Mouse (Mus musculus) neural tube, embryonic 11.5 days (tissue): ENCODE data around the gene Nwd1. TPM values are rescaled to one million over a fixed set of nuclear protein-coding genes. Genes with fewer than 3 reads are reported as not detected.
"Not testable (repeated sequence)": the region's sequence is repeated elsewhere in the genome, so short reads cannot be mapped to it uniquely, and the experiment has no call there.

Experiments
- ATAC-seq: fragments of 200-750 bp; cut with Nextera tagmentation; 2 replicates; pipeline ENCODE4 v1.8.0; 2017; ENCODE audit warnings: moderate number of reproducible peaks, mild to moderate bottlenecking, moderate TSS enrichment, moderate library complexity; ENCODE audit not compliant: insufficient read depth, low FRiP score, low TSS enrichment
- DNase-seq: peaks from one replicate; pipeline ENCODE4 v3.0.0-alpha.2; 2015; ENCODE audit warnings: low spot score
- H3K27ac ChIP-seq: fragments of 300-500 bp; sonication (generic); 2 replicates; pipeline ENCODE4 v1.5.1; 2014; ENCODE audit warnings: low read depth, mild to moderate bottlenecking, low read length
- H3K27me3 ChIP-seq: fragments of 300-500 bp; sonication (generic); 2 replicates; pipeline ENCODE4 v1.6.1; 2014; ENCODE audit warnings: mild to moderate bottlenecking, low read length, mixed read lengths; ENCODE audit not compliant: control insufficient read depth, insufficient read depth
- H3K36me3 ChIP-seq: fragments of 300-500 bp; sonication (generic); 2 replicates; pipeline ENCODE4 v1.6.1; 2014; ENCODE audit warnings: mild to moderate bottlenecking, low read length, moderate library complexity, mixed read lengths; ENCODE audit not compliant: control insufficient read depth, insufficient read depth
- H3K4me1 ChIP-seq: fragments of 300-500 bp; sonication (generic); 2 replicates; pipeline ENCODE4 v1.6.1; 2014; ENCODE audit warnings: low read length, mixed read lengths; ENCODE audit not compliant: control insufficient read depth, insufficient read depth
- H3K4me2 ChIP-seq: fragments of 300-500 bp; sonication (generic); 2 replicates; pipeline ENCODE4 v1.6.1; 2014; ENCODE audit warnings: low read depth, mild to moderate bottlenecking, moderate library complexity
- H3K4me3 ChIP-seq: fragments of 300-500 bp; sonication (generic); 2 replicates; pipeline ENCODE4 v1.5.1; 2014; ENCODE audit warnings: low read depth, low read length
- H3K9ac ChIP-seq: fragments of 300-500 bp; sonication (generic); 2 replicates; pipeline ENCODE4 v1.6.1; 2014; ENCODE audit warnings: mild to moderate bottlenecking, low read length
- H3K9me3 ChIP-seq: fragments of 300-500 bp; sonication (generic); 2 replicates; pipeline ENCODE4 v1.6.1; 2016; ENCODE audit warnings: low read length; ENCODE audit not compliant: control insufficient read depth
- WGBS: fragments of 180-500 bp; shearing (Covaris S2); extraction: QIAGEN DNeasy Blood & Tissue Kit; methylation state at CpG from one replicate; pipeline ENCODE4 v1.1.7; 2014; 5-methylcytosine and 5-hydroxymethylcytosine counted together
- polyA plus RNA-seq: library from polyadenylated mRNA; unstranded; fragments of >200 nt; fragmentation: Nextera tagmentation; extraction: Ambion mirVana; gene quantifications from 2 replicates; pipeline ENCODE4 v1.2.1, GENCODE M21; 2014

Gene Nwd1
- polyA plus RNA-seq, 1 experiment from 2014 or later = 0.12 TPM

DNA sequence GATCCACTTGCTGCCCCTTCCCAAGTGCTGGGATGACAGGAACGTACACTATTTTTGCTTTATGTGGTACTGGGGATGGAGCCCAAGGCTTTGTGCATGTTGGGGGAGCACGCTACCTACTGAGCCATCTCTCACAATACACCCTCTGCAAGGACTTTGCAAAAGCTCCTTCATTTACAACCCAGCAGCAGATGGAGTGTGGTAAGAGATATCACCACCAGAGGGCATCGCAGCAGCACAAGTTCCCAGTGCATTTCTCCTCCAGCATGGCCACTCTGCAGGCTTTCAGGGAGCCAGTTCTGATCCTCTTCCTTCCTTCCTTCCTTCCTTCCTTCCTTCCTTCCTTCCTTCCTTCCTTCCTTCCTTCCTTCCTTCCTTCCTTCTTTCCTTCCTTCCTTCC is 33.6 kb downstream of the Nwd1 start:
- ATAC-seq = no peak
- Histone ChIP-seq H3K36me3 (no peaks in the 10 kb centered on the region), H3K4me1 (no peaks in the 10 kb centered on the region), H3K4me2 (no peak overlapping the region), H3K9me3 (no peaks in the 10 kb centered on the region), H3K9ac (no peak overlapping the region), H3K4me3 (no peak overlapping the region), H3K27ac (no peak overlapping the region), H3K27me3 (no peaks in the 10 kb centered on the region)
- 10% methylated on average over 3 of the region's 3 CpGs for WGBS
- DNase-seq = peak; percentile 68

DNA sequence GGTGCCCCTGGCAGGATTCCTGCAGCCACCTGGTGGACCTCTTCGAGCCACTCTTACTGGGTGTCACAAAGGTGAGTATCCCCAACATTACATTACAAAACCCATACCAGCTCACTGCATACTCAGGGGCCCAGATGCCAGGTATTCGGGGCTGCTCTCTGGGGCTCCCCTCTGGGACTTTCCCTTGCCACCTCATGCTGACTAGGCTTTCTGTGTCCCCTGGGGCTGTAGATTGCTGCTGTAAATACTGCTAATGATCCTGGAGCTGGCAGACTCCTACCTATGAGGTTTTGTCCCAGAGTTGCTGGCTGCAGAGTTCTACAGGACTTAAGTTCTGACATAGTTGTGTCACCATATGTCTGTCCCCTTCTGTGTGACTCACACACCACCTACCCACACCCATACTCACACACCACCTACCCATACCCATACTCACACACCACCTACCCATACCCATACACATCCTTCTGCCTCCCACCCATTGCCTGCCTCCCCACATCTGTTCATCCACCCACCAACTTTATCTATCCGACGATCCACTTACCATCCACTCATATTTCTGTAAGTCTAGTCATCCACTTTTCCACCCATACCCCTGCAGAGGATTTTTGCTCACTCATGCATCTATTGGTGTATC is 35.7 kb downstream of the Nwd1 start:
- Histone ChIP-seq H3K4me2 (no peak overlapping the region), H3K27ac (no peak overlapping the region), H3K4me3 (no peak overlapping the region), H3K27me3 (no peaks in the 10 kb centered on the region), H3K36me3 (no peaks in the 10 kb centered on the region), H3K9me3 (no peaks in the 10 kb centered on the region), H3K9ac (no peak overlapping the region), H3K4me1 (no peaks in the 10 kb centered on the region)
- no peak for ATAC-seq
- no peak for DNase-seq
- WGBS = 79% methylated on average over 4 of the region's 4 CpGs

DNA sequence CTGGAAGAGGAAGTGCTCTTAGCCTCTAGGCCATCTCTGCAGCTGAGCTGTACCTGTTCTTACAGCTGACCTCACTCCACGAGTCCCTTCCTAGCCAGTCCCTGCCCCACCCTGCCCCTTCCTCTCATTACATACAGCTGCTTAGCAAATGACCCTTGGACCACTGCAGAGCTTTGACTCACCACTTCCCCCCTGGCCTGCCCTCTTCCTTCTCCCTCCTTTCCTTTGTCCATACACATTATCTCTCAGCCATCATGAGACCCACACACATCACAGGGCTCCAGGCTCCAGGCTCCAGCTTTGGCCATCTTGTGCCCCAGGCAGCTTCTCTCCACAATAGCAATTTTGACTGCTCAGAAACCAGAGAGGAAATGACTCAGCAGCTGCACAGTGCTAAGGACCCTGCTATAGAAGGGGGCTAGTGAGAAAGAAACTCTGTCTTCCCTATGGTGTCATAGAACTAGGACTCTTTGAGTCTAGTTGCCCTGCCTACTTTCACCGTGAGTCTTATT is 36.6 kb downstream of the Nwd1 start:
- Histone ChIP-seq H3K4me1 (no peaks in the 10 kb centered on the region), H3K27me3 (no peaks in the 10 kb centered on the region), H3K9me3 (no peaks in the 10 kb centered on the region), H3K9ac (no peak overlapping the region), H3K27ac (no peak overlapping the region), H3K4me3 (no peak overlapping the region), H3K36me3 (no peaks in the 10 kb centered on the region), H3K4me2 (no peak overlapping the region)
- DNase-seq (peak; percentile 10), ATAC-seq (no peak)
- 46% methylated on average over 2 of the region's 2 CpGs for WGBS

DNA sequence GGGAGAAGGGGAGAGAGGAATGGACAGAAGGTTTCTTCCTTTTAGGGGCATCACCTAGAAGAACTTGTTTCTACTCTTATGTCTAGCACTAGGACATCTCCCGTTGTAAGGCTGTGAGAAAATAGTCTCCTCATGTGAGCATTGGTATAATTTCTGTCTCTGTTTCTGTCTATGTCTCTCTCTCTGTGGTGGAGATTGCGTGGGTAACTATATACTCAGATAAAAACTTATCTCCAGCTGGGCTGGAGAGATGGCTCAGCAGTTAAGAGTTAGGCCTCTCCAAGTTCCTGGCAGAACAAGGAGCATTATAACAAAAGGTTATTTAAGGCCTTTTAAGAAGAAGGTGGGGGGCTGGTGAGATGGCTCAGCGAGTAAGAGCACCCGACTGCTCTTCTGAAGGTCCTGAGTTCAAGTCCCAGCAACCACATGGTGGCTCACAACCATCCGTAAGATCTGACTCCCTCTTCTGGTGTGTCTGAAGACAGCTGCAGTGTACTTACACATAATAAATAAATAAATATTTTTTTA is 37.1 kb downstream of the Nwd1 start:
- not testable (repeated sequence) for H3K27ac ChIP-seq, DNase-seq, ATAC-seq, H3K4me3 ChIP-seq, H3K4me2 ChIP-seq, H3K36me3 ChIP-seq, H3K9me3 ChIP-seq, H3K4me1 ChIP-seq, H3K27me3 ChIP-seq, H3K9ac ChIP-seq
- 92% methylated on average over 5 of the region's 5 CpGs for WGBS

DNA sequence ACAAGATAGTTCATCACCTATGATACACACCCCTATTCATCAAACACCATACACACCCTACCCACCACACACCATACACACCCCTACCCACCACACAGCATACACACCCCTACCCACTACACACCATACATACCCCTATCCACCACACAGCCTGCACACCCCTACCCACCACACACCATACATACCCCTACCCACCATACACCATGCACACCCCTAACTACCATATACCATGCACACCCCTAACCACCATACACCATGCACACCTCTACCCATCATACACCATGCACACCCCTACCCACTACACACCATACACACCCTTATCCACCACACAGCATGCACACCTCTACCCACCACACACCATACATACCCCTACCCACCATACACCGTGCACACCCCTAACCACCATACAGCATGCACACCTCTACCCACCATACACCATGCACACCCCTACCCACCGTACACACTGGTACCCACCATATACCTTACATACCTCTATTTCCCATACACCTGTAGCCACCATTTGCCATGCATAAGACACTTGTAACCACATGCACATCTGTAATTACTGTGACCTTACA is 51.9 kb downstream of the Nwd1 start:
- Histone ChIP-seq H3K9ac (no peak overlapping the region), H3K36me3 (no peaks in the 10 kb centered on the region), H3K4me3 (no peak overlapping the region), H3K4me1 (no peaks in the 10 kb centered on the region), H3K27ac (no peak overlapping the region), H3K4me2 (no peak overlapping the region), H3K27me3 (no peaks in the 10 kb centered on the region), H3K9me3 (no peaks in the 10 kb centered on the region)
- DNase-seq (no peak), ATAC-seq (peak; percentile 16; the same call in 1 of the 2 replicates)
- WGBS = 96% methylated on average over 2 of the region's 2 CpGs

DNA sequence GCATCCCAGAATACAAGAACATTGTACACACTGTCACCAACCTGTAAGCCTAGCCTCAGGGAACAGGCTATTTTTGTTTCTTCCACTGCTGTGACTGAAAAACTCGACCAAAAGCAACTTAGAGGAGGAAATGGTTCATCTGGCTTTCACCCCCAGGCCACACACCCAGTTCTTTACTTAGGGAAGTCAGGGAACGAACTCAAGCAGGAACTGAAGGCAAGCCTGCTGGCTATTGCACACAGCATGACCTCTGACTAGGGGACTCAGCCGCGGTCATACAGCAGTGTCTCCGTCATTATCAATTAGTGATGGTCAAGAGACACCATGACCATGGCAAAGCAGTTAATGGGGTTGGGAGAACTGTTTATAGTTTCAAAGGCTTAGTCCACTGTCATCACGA is 66.1 kb downstream of the Nwd1 start:
- no peak overlapping the region for H3K9ac ChIP-seq
- no peak overlapping the region for H3K4me3 ChIP-seq
- WGBS = 41% methylated on average over 6 of the region's 6 CpGs
- no peaks in the 10 kb centered on the region for H3K36me3 ChIP-seq
- no peak for ATAC-seq
- H3K4me1 ChIP-seq = no peaks in the 10 kb centered on the region
- H3K27me3 ChIP-seq = no peaks in the 10 kb centered on the region
- H3K9me3 ChIP-seq = no peaks in the 10 kb centered on the region
- H3K27ac ChIP-seq = no peak overlapping the region
- no peak for DNase-seq
- no peak overlapping the region for H3K4me2 ChIP-seq

DNA sequence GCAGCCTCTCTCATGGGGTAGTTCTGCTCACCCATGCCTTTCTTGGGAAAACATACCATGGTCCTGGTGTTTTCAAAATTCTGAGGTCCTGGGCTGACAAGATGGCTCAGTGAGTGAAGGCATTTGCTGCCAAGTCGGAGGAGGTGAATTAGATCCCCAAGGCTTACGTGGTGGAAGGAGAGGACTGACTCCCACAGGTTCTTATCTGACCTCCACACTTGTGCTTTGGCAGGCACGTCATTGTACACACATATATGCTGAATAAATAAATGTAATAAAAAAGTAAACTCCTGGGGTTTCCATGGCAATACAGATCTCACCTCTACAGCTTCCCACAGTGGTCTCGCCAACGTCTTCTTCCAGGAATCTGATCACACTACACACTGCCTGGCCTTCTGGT is 70.1 kb downstream of the Nwd1 start:
- DNase-seq (no peak), ATAC-seq (no peak)
- Histone ChIP-seq H3K9me3 (no peaks in the 10 kb centered on the region), H3K4me1 (no peaks in the 10 kb centered on the region), H3K27me3 (no peaks in the 10 kb centered on the region), H3K36me3 (no peaks in the 10 kb centered on the region; the same call in 1 of the 2 replicates), H3K4me2 (no peak overlapping the region), H3K27ac (no peak overlapping the region), H3K4me3 (no peak overlapping the region), H3K9ac (no peak overlapping the region)
- 89% methylated on average over 5 of the region's 5 CpGs for WGBS

DNA sequence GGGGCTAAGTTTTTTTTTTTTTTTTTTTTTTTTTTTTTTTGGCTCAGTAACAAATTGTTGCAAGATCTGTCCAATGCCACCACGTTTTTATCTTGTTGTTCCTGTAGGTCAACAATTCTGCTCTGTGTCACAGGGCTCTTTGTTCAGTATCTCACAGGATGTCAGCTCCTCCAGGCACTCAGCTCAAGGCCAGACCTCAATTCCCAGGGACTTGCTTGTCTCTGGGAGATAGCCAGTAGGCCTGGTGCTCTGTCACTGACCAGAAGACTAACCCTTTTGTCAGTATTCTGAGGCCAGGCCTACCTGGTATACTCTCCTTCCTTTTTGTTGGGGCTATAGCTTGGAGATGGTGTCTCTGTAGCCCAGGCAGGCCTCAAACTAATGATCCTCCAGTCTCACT is 74.0 kb downstream of the Nwd1 start:
- Histone ChIP-seq H3K4me3 (no peak overlapping the region), H3K36me3 (peaks cover 2% of the 10 kb centered on the region), H3K9me3 (no peaks in the 10 kb centered on the region), H3K4me2 (no peak overlapping the region), H3K27me3 (no peaks in the 10 kb centered on the region), H3K27ac (no peak overlapping the region), H3K4me1 (peaks cover 5% of the 10 kb centered on the region; the same call in 1 of the 2 replicates), H3K9ac (no peak overlapping the region)
- WGBS = 35% methylated on average over 1 of the region's 1 CpGs
- DNase-seq = no peak
- ATAC-seq = no peak
